Mouse (Mus musculus) limb, embryonic 13.5 days (tissue): ENCODE measurements at regions not wholly inside any gene's neighbourhood (a gene's known extent, or its start where the extent isn't known, plus 50 kb on each side); places are given as distances from the start of the nearest gene placed in this dataset.

Source experiments
- ATAC-seq: fragments of 200-750 bp; cut with Nextera tagmentation; 2 replicates; pipeline ENCODE4 v1.8.0; 2017; ENCODE audit warnings: low read depth, moderate number of reproducible peaks, moderate TSS enrichment; ENCODE audit not compliant: low FRiP score
- H3K27ac ChIP-seq: fragments of 300-500 bp; sonication (generic); 2 replicates; pipeline ENCODE4 v1.5.1; 2015; ENCODE audit warnings: inconsistent platforms, mild to moderate bottlenecking, moderate library complexity
- H3K27me3 ChIP-seq: fragments of 300-500 bp; sonication (generic); 2 replicates; pipeline ENCODE4 v1.6.1; 2015; ENCODE audit warnings: mild to moderate bottlenecking, inconsistent platforms
- H3K36me3 ChIP-seq: fragments of 300-500 bp; sonication (generic); 2 replicates; pipeline ENCODE4 v1.6.1; 2015; ENCODE audit warnings: inconsistent platforms, mild to moderate bottlenecking, moderate library complexity
- H3K4me1 ChIP-seq: fragments of 300-500 bp; sonication (generic); 2 replicates; pipeline ENCODE4 v1.6.1; 2015; ENCODE audit warnings: inconsistent platforms
- H3K4me2 ChIP-seq: fragments of 300-500 bp; sonication (generic); replicated peaks from 2 replicates; pipeline ENCODE4 v1.6.1; 2015; ENCODE audit warnings: inconsistent platforms, mild to moderate bottlenecking, moderate library complexity
- H3K4me3 ChIP-seq: fragments of 300-500 bp; sonication (generic); 2 replicates; pipeline ENCODE4 v1.5.1; 2015; ENCODE audit warnings: moderate library complexity, mild to moderate bottlenecking, inconsistent platforms
- H3K9ac ChIP-seq: fragments of 300-500 bp; sonication (generic); 2 replicates; pipeline ENCODE4 v1.6.1; 2015; ENCODE audit warnings: mild to moderate bottlenecking, inconsistent platforms
- H3K9me3 ChIP-seq: fragments of 300-500 bp; sonication (generic); 2 replicates; pipeline ENCODE4 v1.6.1; 2016; ENCODE audit warnings: inconsistent platforms
- WGBS: fragments of 180-500 bp; shearing (Covaris S2); methylation state at CpG from one replicate; pipeline ENCODE4 v1.1.7; 2015; 5-methylcytosine and 5-hydroxymethylcytosine counted together

DNA sequence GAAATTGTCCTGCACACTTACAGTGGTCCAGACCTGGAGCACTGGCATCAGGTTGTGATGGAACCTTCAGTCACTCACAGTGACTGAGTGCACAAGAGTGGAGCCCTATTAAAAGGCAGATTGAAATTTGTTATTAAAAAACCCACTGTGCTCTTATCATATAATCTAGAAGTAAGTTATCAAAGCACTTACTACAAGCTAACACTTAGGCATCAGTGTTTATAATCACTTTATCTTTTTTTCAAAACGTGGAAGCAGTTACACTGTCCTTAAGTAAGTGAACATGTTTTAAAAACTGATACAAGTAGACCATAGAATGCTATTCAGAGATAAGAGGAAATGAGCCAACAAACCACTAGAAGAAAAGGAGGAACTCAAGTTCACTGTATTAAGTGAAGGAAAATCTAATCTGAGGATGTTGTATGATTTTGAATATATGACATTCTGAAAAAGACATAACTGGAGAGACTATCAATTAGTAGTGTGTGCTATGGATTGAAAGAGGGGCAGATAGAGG lies 68.3 kb upstream of the Gm4737 start:
- Histone ChIP-seq H3K4me2 (no peak overlapping the region), H3K36me3 (no peaks in the 10 kb centered on the region), H3K9ac (no peak overlapping the region), H3K9me3 (no peaks in the 10 kb centered on the region), H3K27me3 (no peaks in the 10 kb centered on the region), H3K4me1 (no peaks in the 10 kb centered on the region), H3K27ac (no peak overlapping the region), H3K4me3 (no peak overlapping the region)
- no peak for ATAC-seq
- WGBS: 72% methylated on average over 1 of the region's 1 CpGs

- Histone ChIP-seq H3K27ac (no peak overlapping the region), H3K4me2 (no peak overlapping the region), H3K27me3 (no peaks in the 10 kb centered on the region), H3K9ac (no peak overlapping the region), H3K9me3 (no peaks in the 10 kb centered on the region), H3K4me1 (no peaks in the 10 kb centered on the region), H3K36me3 (no peaks in the 10 kb centered on the region), H3K4me3 (no peak overlapping the region)
- 63% methylated on average over 4 of the region's 4 CpGs for WGBS
- no peak for ATAC-seq
Measured at GRCm38 (mm10) chr16:46212504-46212903, 57.6 kb upstream of the Gm4737 start.

- Histone ChIP-seq H3K36me3 (no peaks in the 10 kb centered on the region), H3K4me2 (no peak overlapping the region), H3K9ac (no peak overlapping the region), H3K27me3 (no peaks in the 10 kb centered on the region), H3K9me3 (no peaks in the 10 kb centered on the region), H3K4me1 (no peaks in the 10 kb centered on the region), H3K4me3 (no peak overlapping the region), H3K27ac (no peak overlapping the region)
- WGBS: 74% methylated on average over 3 of the region's 3 CpGs
- no peak for ATAC-seq
Measured at GRCm38 (mm10) chr16:46211914-46212313, 57.0 kb upstream of the Gm4737 start.

DNA sequence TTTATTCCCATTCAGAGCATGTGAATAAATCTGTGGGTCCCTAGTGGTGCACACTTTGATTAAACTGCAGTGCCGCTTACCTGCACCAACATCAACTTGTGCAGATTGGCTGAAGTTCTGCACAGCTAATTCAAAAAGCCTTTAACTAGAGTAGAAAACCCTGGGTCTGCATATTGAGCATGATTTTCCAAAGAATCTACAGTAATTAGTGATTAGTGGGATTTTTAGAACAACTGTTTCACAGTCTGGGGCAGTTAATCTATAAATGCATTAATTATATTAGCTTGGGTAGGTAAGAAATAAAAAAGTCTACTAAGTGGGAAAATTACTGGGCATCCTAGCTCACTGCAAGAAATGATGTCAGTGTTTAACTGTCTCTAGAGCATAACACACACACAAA lies 50.2 kb upstream of the Gm4737 start:
- 70% methylated on average over 1 of the region's 1 CpGs for WGBS
- Histone ChIP-seq H3K4me1 (no peaks in the 10 kb centered on the region), H3K9ac (no peak overlapping the region), H3K4me2 (no peak overlapping the region), H3K9me3 (no peaks in the 10 kb centered on the region), H3K27ac (no peak overlapping the region), H3K36me3 (no peaks in the 10 kb centered on the region), H3K27me3 (no peaks in the 10 kb centered on the region), H3K4me3 (no peak overlapping the region)
- ATAC-seq: no peak
